Mouse (Mus musculus) cerebellum, adult 2 months (tissue): Measurements from ENCODE around the gene Shank2.

ENCODE experiments used
- CTCF ChIP-seq: fragments of 200-500 bp; IDR thresholded peaks from 2 replicates; pipeline ENCODE4 v1.5.1; 2011; ENCODE audit warnings: low read depth, mild to moderate bottlenecking, control low read depth, low read length, moderate library complexity, borderline replicate concordance; ENCODE audit not compliant: insufficient read depth
- POLR2A ChIP-seq: fragments of 200-500 bp; IDR thresholded peaks from 2 replicates; pipeline ENCODE4 v1.6.1; 2011; ENCODE audit warnings: low read length, control low read depth, borderline replicate concordance; ENCODE audit not compliant: insufficient read depth

DNA sequence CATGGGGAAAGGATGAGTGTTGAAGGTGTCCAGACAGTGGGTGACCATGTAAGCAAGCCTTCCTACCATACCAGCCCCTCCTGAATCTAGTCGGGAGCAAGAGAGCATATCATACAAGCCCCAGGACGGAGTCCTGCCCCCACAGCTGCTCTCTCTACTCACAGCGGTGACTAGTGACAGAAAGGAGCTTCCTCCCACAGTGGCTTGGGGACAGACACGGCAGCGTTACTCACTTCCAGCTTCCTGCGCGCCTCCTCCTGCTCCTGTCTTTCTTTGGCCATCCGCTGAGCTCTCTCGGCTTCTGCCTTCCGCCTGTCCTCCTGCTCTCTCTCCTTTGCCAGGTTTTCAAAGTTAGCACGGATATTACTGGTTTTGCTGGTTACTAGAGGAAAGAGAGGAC lies 439.7 kb downstream of the Shank2 start:
- no peak for TF ChIP-seq POLR2A
- no peak for TF ChIP-seq CTCF
